Mouse (Mus musculus) left cerebral cortex, adult 18-20 months (tissue): ENCODE results near the gene Slc9a6. TPM values are rescaled to one million over a fixed set of nuclear protein-coding genes. Genes with fewer than 3 reads are reported as not detected.

ENCODE experiments used
- DNase-seq, 2 experiments: peaks; one replicate each; pipeline ENCODE4 v3.0.0; 2021 to 2022; ENCODE audit warnings: low spot score in 2 of 2, mixed read lengths in 1 of 2
- total RNA-seq, 2 experiments: library from RNA; stranded (reverse); gene quantifications; 2 replicates each; pipeline ENCODE4 v1.2.3; 2021

The Slc9a6 gene
- total RNA-seq, 2 experiments from 2014 or later = 114 TPM

- DNase-seq = no peak
Measured at GRCm38 (mm10) chrX:56663377-56663776, 53.8 kb downstream of the Slc9a6 start.

GRCm38 (mm10) chrX:56665226-56665973 lies 55.8 kb downstream of the Slc9a6 start:
- no peak for DNase-seq

GRCm38 (mm10) chrX:56667296-56667695 lies 57.7 kb downstream of the Slc9a6 start:
- peak; percentile 3 to 17 for DNase-seq

- no peak for DNase-seq
Measured at GRCm38 (mm10) chrX:56668051-56668450, 58.5 kb downstream of the Slc9a6 start.

- DNase-seq = no peak
Measured at GRCm38 (mm10) chrX:56668501-56668900, 58.9 kb downstream of the Slc9a6 start.

- no peak for DNase-seq
Measured at GRCm38 (mm10) chrX:56675556-56675955, 66.0 kb downstream of the Slc9a6 start.

- DNase-seq = peak; percentile 4 to 20
Measured at GRCm38 (mm10) chrX:56677736-56678135, 68.2 kb downstream of the Slc9a6 start.

- DNase-seq = no peak
Measured at GRCm38 (mm10) chrX:56679066-56679465, 69.5 kb downstream of the Slc9a6 start.

- no peak for DNase-seq
Measured at GRCm38 (mm10) chrX:56682156-56682720, 72.7 kb downstream of the Slc9a6 start.

GRCm38 (mm10) chrX:56683521-56683920 lies 74.0 kb downstream of the Slc9a6 start:
- DNase-seq = no peak

- no peak for DNase-seq
Measured at GRCm38 (mm10) chrX:56692554-56692953, 83.0 kb downstream of the Slc9a6 start.

GRCm38 (mm10) chrX:56694539-56694938 lies 85.0 kb downstream of the Slc9a6 start:
- DNase-seq = no peak

GRCm38 (mm10) chrX:56697199-56697780 lies 87.7 kb downstream of the Slc9a6 start:
- no peak for DNase-seq

GRCm38 (mm10) chrX:56697886-56698285 lies 88.3 kb downstream of the Slc9a6 start:
- DNase-seq = no peak

- DNase-seq = no peak
Measured at GRCm38 (mm10) chrX:56701261-56701660, 91.7 kb downstream of the Slc9a6 start.

GRCm38 (mm10) chrX:56703965-56704562 lies 94.5 kb downstream of the Slc9a6 start:
- DNase-seq = no peak

GRCm38 (mm10) chrX:56708592-56709370 lies 99.2 kb downstream of the Slc9a6 start:
- no peak for DNase-seq

- no peak for DNase-seq
Measured at GRCm38 (mm10) chrX:56710522-56710921, 101.0 kb downstream of the Slc9a6 start.

GRCm38 (mm10) chrX:56712666-56713065 lies 103.1 kb downstream of the Slc9a6 start:
- no peak for DNase-seq
